Mouse (Mus musculus) urinary bladder, postnatal 25 days (tissue): Measurements from ENCODE around the gene Cdk4.
A peak's percentile ranks its signal among the peaks of the same experiment; 100 is the strongest.
"Not testable (repeated sequence)": the region's sequence is repeated elsewhere in the genome, so short reads cannot be mapped to it uniquely, and the experiment has no call there.

ENCODE experiments used
- DNase-seq: peaks from one replicate; pipeline ENCODE4 v3.0.0; 2022; ENCODE audit warnings: low spot score

Cdk4 gene

GRCm38 (mm10) chr10:127058161-127058560, 5.2 kb upstream of the Cdk4 start:
- DNase-seq = peak; percentile 79

- DNase-seq = no peak
Observed at GRCm38 (mm10) chr10:127058708-127059107, 4.6 kb upstream of the Cdk4 start.

GRCm38 (mm10) chr10:127059174-127059967, 4.0 kb upstream of the Cdk4 start:
- DNase-seq = no peak

GRCm38 (mm10) chr10:127059968-127060916, 3.1 kb upstream of the Cdk4 start, which contains the start of gene March9:
TSS of gene March9 (minus strand) at chr10:127060184.
- peak; percentile 54 for DNase-seq

GRCm38 (mm10) chr10:127061085-127061484, 2.2 kb upstream of the Cdk4 start:
- DNase-seq = no peak

- DNase-seq = no peak
Observed at GRCm38 (mm10) chr10:127061513-127061912, 1.8 kb upstream of the Cdk4 start.

- not testable (repeated sequence) for DNase-seq
Observed at GRCm38 (mm10) chr10:127062101-127062500, 1.2 kb upstream of the Cdk4 start.

GRCm38 (mm10) chr10:127062503-127062902, 831 bp upstream of the Cdk4 start:
- DNase-seq = no peak

GRCm38 (mm10) chr10:127063913-127064870, 858 bp downstream of the Cdk4 start:
- DNase-seq = no peak

- DNase-seq = no peak
Observed at GRCm38 (mm10) chr10:127065981-127066380, 2.6 kb downstream of the Cdk4 start.

GRCm38 (mm10) chr10:127066519-127067018, 3.2 kb downstream of the Cdk4 start:
- DNase-seq = no peak

- no peak for DNase-seq
Observed at GRCm38 (mm10) chr10:127068360-127069038, 5.2 kb downstream of the Cdk4 start.

- no peak for DNase-seq
Observed at GRCm38 (mm10) chr10:127069281-127070189, 6.2 kb downstream of the Cdk4 start.

GRCm38 (mm10) chr10:127070190-127071121, 7.1 kb downstream of the Cdk4 start, which contains the start of gene Tspan31:
TSS of gene Tspan31 (minus strand) at chr10:127070264.
- DNase-seq = peak; percentile 74

GRCm38 (mm10) chr10:127071203-127071602, 7.9 kb downstream of the Cdk4 start:
- no peak for DNase-seq

- DNase-seq = not testable (repeated sequence)
Observed at GRCm38 (mm10) chr10:127072270-127072669, 8.9 kb downstream of the Cdk4 start.

GRCm38 (mm10) chr10:127072969-127073368, 9.6 kb downstream of the Cdk4 start:
- not testable (repeated sequence) for DNase-seq

GRCm38 (mm10) chr10:127073981-127074380, 10.6 kb downstream of the Cdk4 start:
- no peak for DNase-seq
